Mouse (Mus musculus): Measurements from ENCODE around the gene Acly.

Gene Acly

DNA sequence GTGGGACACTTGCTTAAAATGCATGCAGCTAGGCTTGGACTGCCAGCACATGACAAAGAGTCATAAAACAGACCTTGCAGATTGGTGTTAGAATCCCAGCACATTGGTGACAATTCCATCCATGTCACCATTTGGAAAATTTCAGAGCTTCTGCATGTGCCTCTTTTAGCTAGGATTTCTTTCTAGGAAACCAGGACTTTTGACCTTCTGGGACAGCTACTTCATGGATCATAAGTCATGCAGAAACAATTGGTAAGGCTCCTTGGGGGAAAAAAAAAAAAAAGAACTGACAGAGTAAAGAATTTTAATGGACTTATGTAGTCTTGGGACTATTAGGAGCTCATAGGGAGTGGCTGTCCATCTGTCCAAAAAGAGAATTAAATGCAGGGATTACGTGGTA lies 89.9 kb downstream of the Acly start:
- DNase-seq: no peak

DNA sequence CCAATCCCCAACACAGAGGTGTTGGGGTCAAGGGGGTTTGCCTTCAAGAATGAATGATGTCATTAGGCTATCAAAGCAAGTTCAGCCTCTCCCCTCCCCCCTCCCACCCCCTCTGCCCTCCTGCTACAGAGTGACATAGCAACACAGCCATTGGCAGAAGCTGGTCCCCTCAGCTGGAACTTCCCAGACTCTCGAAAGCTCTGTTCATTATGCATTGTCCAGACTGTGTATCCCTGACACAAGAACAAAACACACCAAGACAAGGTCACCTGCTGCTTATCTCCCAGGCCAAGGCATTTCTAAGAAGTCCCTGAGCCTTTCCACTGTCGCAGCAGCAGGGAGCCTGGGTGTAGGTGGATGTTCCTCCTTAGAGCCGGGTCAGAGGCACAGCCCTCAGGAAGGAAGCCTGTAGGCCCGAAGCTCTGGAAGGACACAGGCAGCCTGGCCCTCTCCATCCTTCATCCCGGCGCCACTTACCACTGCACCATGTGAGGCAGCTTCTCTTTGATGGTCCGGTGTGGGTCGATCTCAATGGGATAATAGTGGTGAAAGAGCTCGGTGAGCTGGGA lies 92.0 kb downstream of the Acly start:
- no peak for DNase-seq

GRCm38 (mm10) chr11:100432002-100432401 lies 95.8 kb downstream of the Acly start:
- DNase-seq: no peak

GRCm38 (mm10) chr11:100430052-100430451 lies 97.7 kb downstream of the Acly start:
- DNase-seq: no peak

GRCm38 (mm10) chr11:100428612-100429199 lies 99.1 kb downstream of the Acly start:
- DNase-seq: no peak

- no peak for DNase-seq
These were observed 101.0 kb downstream of the Acly start for GRCm38 (mm10) chr11:100426820-100427219.

Measured in liver (tissue).